Mouse (Mus musculus) heart, adult 2 months (tissue): ENCODE measurements around the gene Itgb3. TPM values are rescaled to one million over a fixed set of nuclear protein-coding genes. Genes with fewer than 3 reads are reported as not detected.

Source experiments
- DNase-seq, 2 experiments: peaks; one replicate each; pipeline ENCODE4 v3.0.0; 2021
- H3K27ac ChIP-seq: fragments of 200-600 bp; 2 replicates; pipeline ENCODE4 v1.8.1; 2022
- H3K27me3 ChIP-seq: fragments of 200-500 bp; 2 replicates; pipeline ENCODE4 v1.6.1; 2012; ENCODE audit warnings: mild to moderate bottlenecking, low read length, inconsistent platforms, mixed read lengths; ENCODE audit not compliant: control insufficient read depth, insufficient read depth
- H3K36me3 ChIP-seq: fragments of 200-500 bp; 2 replicates; pipeline ENCODE4 v1.6.1; 2012; ENCODE audit warnings: low read length, inconsistent platforms; ENCODE audit not compliant: control insufficient read depth, insufficient read depth
- H3K4me1 ChIP-seq: fragments of 200-500 bp; 2 replicates; pipeline ENCODE4 v1.6.1; 2011; ENCODE audit warnings: low read length; ENCODE audit not compliant: control insufficient read depth, insufficient read depth
- H3K4me3 ChIP-seq: fragments of 200-600 bp; 2 replicates; pipeline ENCODE4 v1.8.1; 2022
- H3K79me2 ChIP-seq: fragments of 200-500 bp; replicated peaks from 2 replicates; pipeline ENCODE4 v1.6.1; 2012; ENCODE audit warnings: mild to moderate bottlenecking, inconsistent platforms, low read length, moderate library complexity, mixed read lengths; ENCODE audit not compliant: control insufficient read depth, insufficient read depth
- H3K9ac ChIP-seq: fragments of 200-500 bp; 2 replicates; pipeline ENCODE4 v1.6.1; 2012; ENCODE audit warnings: low read depth, mild to moderate bottlenecking, control low read depth, inconsistent platforms, low read length, mixed read lengths
- CTCF ChIP-seq: fragments of 200-600 bp; IDR thresholded peaks from 2 replicates; pipeline ENCODE4 v1.8.1; 2022; ENCODE audit warnings: antibody characterized with exemption, mild to moderate bottlenecking, moderate library complexity
- EP300 ChIP-seq: fragments of 200-500 bp; IDR thresholded peaks from 2 replicates; pipeline ENCODE4 v1.6.1; 2011; ENCODE audit warnings: low read depth, low read length, control low read depth; ENCODE audit not compliant: insufficient read depth
- POLR2A ChIP-seq: fragments of 200-500 bp; IDR thresholded peaks from 2 replicates; pipeline ENCODE4 v1.6.1; 2011; ENCODE audit warnings: mild to moderate bottlenecking, low read depth, low read length, control low read depth; ENCODE audit not compliant: insufficient read depth
- WGBS: fragments of 180-500 bp; shearing (Covaris S2); methylation state at CpG from one replicate; pipeline ENCODE4 v1.1.7; 2018; 5-methylcytosine and 5-hydroxymethylcytosine counted together
- intact Hi-C: fragments of 180-260 bp; cut with DNase I; formaldehyde crosslinking; loops from one replicate; pipeline ENCODE4 v1.15.1; 2025
- polyA plus RNA-seq: library from polyadenylated mRNA; depleted of rRNA; stranded (reverse); fragments of >200 nt; gene quantifications from 2 replicates; pipeline ENCODE4 v1.2.3, GENCODE M21; 2012
- total RNA-seq, 2 experiments: library from RNA; stranded (reverse); gene quantifications; 2 replicates each; pipeline ENCODE4 v1.2.3; 2021

The Itgb3 gene
- total and polyA plus RNA-seq, 3 experiments = 2.3 to 8.1 (median 2.7) TPM

DNA sequence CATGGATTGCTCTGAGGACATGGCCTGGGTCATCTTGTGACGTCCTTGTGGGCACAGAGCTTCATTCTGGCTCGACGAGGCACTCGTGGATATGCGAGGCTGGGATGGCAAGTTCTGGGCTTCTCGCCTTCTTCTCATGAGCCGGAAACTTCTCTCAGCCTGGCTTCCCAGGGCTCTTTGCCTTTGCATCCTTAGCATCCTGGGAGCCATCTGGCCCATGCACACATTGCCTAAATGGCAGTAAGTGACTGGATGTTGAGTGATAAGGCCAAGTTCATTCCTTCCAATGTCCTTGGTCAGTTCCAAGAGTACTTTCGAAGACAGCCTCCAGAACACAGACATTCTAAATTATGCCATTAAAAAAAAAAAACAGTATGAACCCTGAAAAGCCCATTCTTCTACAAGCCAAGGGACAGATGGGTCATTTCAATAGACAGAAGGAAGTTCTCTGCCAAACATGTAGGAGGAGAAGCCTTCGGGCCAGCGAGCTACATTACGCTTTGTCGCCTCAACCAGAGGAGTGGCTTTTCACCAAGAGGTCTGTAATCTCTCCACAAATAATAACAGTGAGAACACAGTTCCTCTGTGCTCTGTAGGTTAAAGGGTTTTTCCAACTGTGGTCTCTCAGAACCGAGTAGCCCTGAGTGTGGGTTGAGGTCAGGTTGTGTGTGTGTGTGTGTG, 8.4 kb upstream of the Itgb3 start:
- H3K27ac ChIP-seq = no peak overlapping the region
- no peak overlapping the region for H3K9ac ChIP-seq
- no peaks in the 10 kb centered on the region for H3K4me1 ChIP-seq
- no peaks in the 10 kb centered on the region for H3K79me2 ChIP-seq
- no peak for TF ChIP-seq EP300
- TF ChIP-seq CTCF = no peak
- no peak for TF ChIP-seq POLR2A
- no peaks in the 10 kb centered on the region for H3K27me3 ChIP-seq
- WGBS = 67% methylated on average over 13 of the region's 13 CpGs
- DNase-seq = no peak
- no peak overlapping the region for H3K4me3 ChIP-seq
- no peaks in the 10 kb centered on the region for H3K36me3 ChIP-seq
- intact Hi-C loops = loop anchor here (5.0 kb wide), 1 partner anchor 528 kb away; the partner anchor contains the start of gene Mettl2

DNA sequence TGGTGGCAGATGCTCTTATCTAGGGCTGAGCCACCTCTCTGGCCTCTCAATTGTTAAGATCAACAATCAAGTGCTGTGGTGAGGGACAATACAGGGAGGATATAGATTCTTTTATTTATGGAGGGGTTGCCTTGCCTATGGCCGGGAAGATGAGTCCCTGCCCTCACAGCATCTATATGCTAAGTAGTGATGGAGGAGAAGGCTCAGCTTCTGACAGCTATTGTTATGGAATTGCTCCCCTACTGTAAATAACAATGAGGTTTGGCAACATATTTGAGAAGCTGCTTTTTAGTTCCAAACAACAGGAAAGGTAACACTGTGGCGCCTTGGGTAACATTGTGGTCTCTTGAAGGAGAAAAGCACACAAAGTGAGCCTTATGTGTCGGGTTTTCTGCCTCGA, 7.1 kb upstream of the Itgb3 start:
- Histone ChIP-seq H3K79me2 (no peaks in the 10 kb centered on the region), H3K9ac (no peak overlapping the region), H3K36me3 (no peaks in the 10 kb centered on the region), H3K27me3 (no peaks in the 10 kb centered on the region), H3K27ac (no peak overlapping the region), H3K4me1 (no peaks in the 10 kb centered on the region), H3K4me3 (no peak overlapping the region)
- intact Hi-C loops = no loop called here
- TF ChIP-seq POLR2A (no peak), CTCF (no peak), EP300 (no peak)
- WGBS = 75% methylated on average over 4 of the region's 4 CpGs
- DNase-seq = no peak

DNA sequence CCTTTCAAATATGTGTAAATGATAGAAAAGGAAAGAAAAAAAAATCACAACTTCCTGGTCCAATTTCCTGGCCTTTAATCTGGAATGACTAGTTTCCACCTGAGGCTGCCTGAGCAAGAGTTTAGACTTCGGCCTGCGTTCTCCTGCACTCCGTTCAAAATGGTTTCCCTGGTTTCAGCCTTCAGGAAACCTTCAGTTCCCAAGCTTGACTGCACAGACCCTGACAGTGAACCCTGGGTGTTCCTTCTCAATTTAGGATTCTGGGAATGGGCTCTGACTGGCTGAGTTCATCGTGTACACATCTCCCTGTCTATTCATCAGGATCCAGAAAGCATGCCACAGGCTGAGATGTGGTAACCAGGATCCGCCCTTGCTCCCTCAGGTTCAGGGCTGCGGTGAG, 3.6 kb upstream of the Itgb3 start:
- intact Hi-C loops = no loop called here
- TF ChIP-seq POLR2A = no peak
- TF ChIP-seq EP300 = no peak
- TF ChIP-seq CTCF = no peak
- WGBS = 63% methylated on average over 6 of the region's 6 CpGs
- no peaks in the 10 kb centered on the region for H3K36me3 ChIP-seq
- H3K27ac ChIP-seq = no peak overlapping the region
- H3K27me3 ChIP-seq = no peaks in the 10 kb centered on the region; the same call in 1 of the 2 replicates
- no peaks in the 10 kb centered on the region for H3K79me2 ChIP-seq
- H3K4me1 ChIP-seq = no peaks in the 10 kb centered on the region
- H3K9ac ChIP-seq = no peak overlapping the region
- no peak overlapping the region for H3K4me3 ChIP-seq
- no peak for DNase-seq

DNA sequence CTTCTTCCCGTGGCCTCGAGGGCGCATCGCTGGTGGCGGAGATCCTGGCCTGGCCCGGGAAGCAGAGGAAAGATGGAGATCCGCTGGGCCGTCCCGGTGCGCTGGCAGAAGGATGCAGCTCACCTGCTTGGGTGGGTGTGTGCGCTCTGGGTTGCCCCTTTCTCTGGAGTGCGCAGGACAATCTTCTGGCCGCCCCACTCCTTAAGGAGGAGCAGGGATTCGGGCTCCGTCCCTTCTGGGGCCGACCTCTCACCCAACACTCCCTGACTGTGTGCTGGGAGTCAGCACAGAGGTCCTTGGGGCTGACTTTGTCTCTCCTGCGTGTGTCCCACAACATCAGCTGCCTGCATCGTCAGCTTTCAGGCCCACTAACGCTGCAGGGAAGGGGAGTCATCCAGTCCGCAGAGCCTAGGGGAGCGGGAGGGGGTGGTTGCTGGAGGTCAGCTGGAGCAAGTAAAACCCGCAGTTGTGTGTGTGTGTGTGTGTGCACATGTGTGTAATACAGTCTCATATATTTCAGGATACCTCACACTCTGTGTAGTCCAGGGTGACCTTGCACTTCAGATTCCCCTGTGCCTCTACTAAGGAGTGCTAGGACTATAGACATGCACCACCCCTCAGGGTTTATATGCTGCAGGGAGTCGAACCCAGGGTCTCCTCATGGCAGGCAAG, 585 bp downstream of the Itgb3 start:
- no peak for DNase-seq
- H3K27ac ChIP-seq = peak overlapping the region; percentile 51
- no peaks in the 10 kb centered on the region for H3K36me3 ChIP-seq
- peak overlapping the region; percentile 57 for H3K4me3 ChIP-seq
- no peaks in the 10 kb centered on the region; the same call in 1 of the 2 replicates for H3K27me3 ChIP-seq
- no peaks in the 10 kb centered on the region for H3K79me2 ChIP-seq
- WGBS = 9% methylated on average over 23 of the region's 23 CpGs
- peak overlapping the region; percentile 70 for H3K9ac ChIP-seq
- H3K4me1 ChIP-seq = no peaks in the 10 kb centered on the region
- TF ChIP-seq CTCF = no peak
- no peak for TF ChIP-seq EP300
- TF ChIP-seq POLR2A = no peak
- intact Hi-C loops = no loop called here

DNA sequence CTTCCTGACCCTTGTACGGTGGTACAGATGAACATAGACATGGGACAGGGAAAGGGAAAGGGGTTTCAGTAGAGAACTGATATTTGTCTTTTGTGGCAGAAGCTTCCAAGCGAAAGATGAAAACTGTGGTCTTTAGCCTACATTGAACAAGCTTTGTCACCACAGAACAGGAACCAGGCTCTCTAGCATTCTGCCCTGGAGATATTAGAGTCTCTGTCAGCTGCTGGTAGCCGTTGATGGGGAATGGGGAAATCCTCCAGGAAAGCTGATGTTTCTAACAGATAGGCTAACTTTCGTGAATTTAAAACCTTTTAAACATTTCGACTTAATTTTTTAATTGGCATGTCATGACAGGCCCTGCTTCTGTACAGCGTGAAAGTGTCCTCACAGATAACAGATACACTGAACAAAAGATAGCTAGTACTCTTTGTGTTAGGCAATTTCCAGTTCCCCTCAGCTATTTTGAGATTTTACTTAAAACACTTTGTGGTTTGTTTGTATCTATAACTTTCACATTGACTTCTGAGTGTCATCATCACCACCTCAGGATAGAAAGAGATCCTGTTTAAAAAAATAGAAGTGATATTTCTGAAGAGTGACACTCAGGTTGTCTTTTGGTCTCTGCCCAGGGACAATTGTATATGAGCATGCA, 1.4 kb downstream of the Itgb3 start:
- H3K27ac ChIP-seq = no peak overlapping the region
- no peaks in the 10 kb centered on the region for H3K36me3 ChIP-seq
- WGBS = 69% methylated on average over 6 of the region's 6 CpGs
- H3K79me2 ChIP-seq = no peaks in the 10 kb centered on the region
- H3K27me3 ChIP-seq = no peaks in the 10 kb centered on the region; the same call in 1 of the 2 replicates
- intact Hi-C loops = no loop called here
- TF ChIP-seq CTCF (no peak), EP300 (no peak), POLR2A (no peak)
- no peaks in the 10 kb centered on the region for H3K4me1 ChIP-seq
- DNase-seq = no peak
- no peak overlapping the region for H3K9ac ChIP-seq
- H3K4me3 ChIP-seq = no peak overlapping the region
